Mouse (Mus musculus): ENCODE results near the gene Prr9. TPM values are rescaled to one million over a fixed set of nuclear protein-coding genes. Genes with fewer than 3 reads are reported as not detected.
A peak's percentile ranks its signal among the peaks of the same experiment; 100 is the strongest.

Prr9 gene
- polyA plus RNA-seq, 1 experiment: 0.10 TPM

DNA sequence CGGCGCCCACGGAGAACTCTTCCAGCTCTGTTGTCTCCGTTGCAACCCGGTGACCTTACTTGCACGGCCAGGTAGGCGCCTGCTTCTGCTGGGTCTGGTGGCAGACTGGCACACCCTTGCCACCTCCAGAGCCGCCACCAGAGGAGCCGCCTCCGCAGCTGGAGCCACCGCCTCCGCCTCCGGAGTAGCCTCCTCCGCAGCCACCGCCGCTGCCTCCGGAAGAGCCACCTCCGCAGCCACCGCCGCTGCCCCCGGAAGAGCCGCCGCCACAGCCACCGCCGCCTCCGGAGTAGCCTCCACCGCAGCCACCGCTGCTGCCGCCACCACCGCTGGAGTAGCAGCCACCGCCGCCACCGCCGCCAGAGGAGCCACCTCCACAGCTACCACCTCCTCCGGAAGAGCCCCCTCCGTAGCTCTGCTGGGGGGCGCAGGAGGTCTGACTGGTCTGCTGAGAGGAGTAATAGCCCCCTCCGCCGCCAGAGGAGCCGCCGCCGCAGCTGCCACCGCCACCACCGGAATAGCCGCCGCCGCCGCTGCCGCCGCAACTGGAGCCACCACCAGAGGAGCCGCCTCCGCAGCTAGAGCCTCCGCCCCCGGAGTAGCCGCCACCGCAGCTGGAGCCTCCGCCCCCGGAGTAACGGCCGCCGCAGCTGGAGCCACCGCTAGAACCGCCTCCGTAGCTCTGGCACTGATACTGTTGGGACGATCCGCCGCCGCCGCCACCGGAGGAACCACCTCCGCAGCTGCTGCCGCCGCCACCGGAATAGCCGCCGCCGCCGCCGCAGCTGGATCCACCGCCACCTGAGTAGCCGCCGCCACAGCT, 43.1 kb downstream of the Prr9 start:
- under 1% methylated on average over 73 of the region's 82 CpGs for WGBS
- Histone ChIP-seq H3K27ac (ENCODE audit: insufficient read depth, low read depth, low read length) (no peak overlapping the region), H3K27me3 (ENCODE audit: control insufficient read depth, insufficient read depth, low read length) (peaks cover 25% of the 10 kb centered on the region), H3K4me1 (ENCODE audit: control insufficient read depth, insufficient read depth, insufficient read length, low read length) (no peaks in the 10 kb centered on the region), H3K4me3 (ENCODE audit: low read depth, low read length) (peak overlapping the region; percentile 74), H3K36me3 (ENCODE audit: control insufficient read depth, insufficient read depth, low read length) (no peaks in the 10 kb centered on the region)
- TF ChIP-seq POLR2A (IDR thresholded peaks at IDR 0.05; ENCODE audit: low read depth, low read length) (no peak), CTCF (IDR thresholded peaks at IDR 0.05; ENCODE audit: extremely low read depth, insufficient read length, insufficient replicate concordance, low read depth, low read length) (no peak)

Other genes starting within 250 kb of the Prr9 start
- gene Pglyrp3, start 109.4 kb downstream of the Prr9 start, polyA plus RNA-seq (2012; rRNA removed): not detected in 2 replicates
- 0.11 and 0.63 TPM in 2 replicates for gene Lor, start 40.8 kb downstream of the Prr9 start, polyA plus RNA-seq (2012; rRNA removed)
- gene Lelp1, start 18.8 kb upstream of the Prr9 start, polyA plus RNA-seq (2012; rRNA removed): not detected in 2 replicates
- 62.1 and 77.3 TPM in 2 replicates for gene Sprr2a1, start 91.9 kb upstream of the Prr9 start, polyA plus RNA-seq (2012; rRNA removed)
- 35,085 and 54,275 TPM in 2 replicates for gene Sprr2a2, start 92.0 kb upstream of the Prr9 start, polyA plus RNA-seq (2012; rRNA removed)
- gene Sprr2a3, start 161.5 kb upstream of the Prr9 start, polyA plus RNA-seq (2012; rRNA removed): 208 and 247 TPM in 2 replicates
- gene Sprr2b, start 192.7 kb upstream of the Prr9 start, polyA plus RNA-seq (2012; rRNA removed): not detected in 2 replicates
- not detected in 2 replicates for gene Sprr2d, start 215.2 kb upstream of the Prr9 start, polyA plus RNA-seq (2012; rRNA removed)
- gene Sprr2e, start 228.2 kb upstream of the Prr9 start, polyA plus RNA-seq (2012; rRNA removed): not detected in 2 replicates
- not detected in 2 replicates for gene Sprr2f, start 241.2 kb upstream of the Prr9 start, polyA plus RNA-seq (2012; rRNA removed)